Mouse (Mus musculus): ENCODE results near the gene Polk. TPM values are rescaled to one million over a fixed set of nuclear protein-coding genes. Genes with fewer than 3 reads are reported as not detected.

The Polk gene
- polyA plus RNA-seq, 1 experiment from 2014 or later, result 11.0 TPM

DNA sequence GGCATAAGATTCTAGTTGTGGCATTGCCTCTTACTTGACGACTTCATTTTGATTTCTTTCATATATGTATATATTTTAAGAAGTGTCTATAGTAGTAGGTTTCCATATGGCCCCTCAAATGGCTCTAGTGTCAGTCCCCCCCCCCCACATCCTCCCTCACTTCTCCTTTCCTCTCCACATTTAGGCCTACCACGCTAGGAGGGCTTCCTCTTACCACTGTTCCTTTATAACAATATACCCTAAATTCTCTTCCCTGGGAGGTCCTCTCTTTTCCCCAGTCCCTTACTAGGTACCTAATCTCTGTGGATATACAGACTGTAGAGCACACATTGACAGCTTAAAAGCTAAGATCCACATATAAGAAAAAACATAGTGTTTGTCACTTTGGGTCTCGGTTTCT lies 21.1 kb downstream of the Polk start:
- no peak overlapping the region for H3K4me2 ChIP-seq (ENCODE audit: low read length)
- no peaks in the 10 kb centered on the region for H3K9me3 ChIP-seq (ENCODE audit: control insufficient read depth, low read length)
- DNase-seq (ENCODE audit: low spot score) (no peak), ATAC-seq (replicated peaks; ENCODE audit: low FRiP score, low TSS enrichment, low read depth) (no peak)
- no peaks in the 10 kb centered on the region for H3K27me3 ChIP-seq (replicated peaks; ENCODE audit: control insufficient read depth, insufficient read depth, low read length)
- no peak overlapping the region for H3K4me3 ChIP-seq (ENCODE audit: low read depth, low read length)
- H3K9ac ChIP-seq (ENCODE audit: low read length), result no peak overlapping the region
- no peaks in the 10 kb centered on the region for H3K36me3 ChIP-seq (ENCODE audit: control insufficient read depth, insufficient read depth, low read length)
- H3K4me1 ChIP-seq (replicated peaks; ENCODE audit: control insufficient read depth, insufficient read depth, low read length), result no peaks in the 10 kb centered on the region
- no peak overlapping the region for H3K27ac ChIP-seq (ENCODE audit: low read depth)
- 87% methylated on average over 3 of the region's 3 CpGs for WGBS

DNA sequence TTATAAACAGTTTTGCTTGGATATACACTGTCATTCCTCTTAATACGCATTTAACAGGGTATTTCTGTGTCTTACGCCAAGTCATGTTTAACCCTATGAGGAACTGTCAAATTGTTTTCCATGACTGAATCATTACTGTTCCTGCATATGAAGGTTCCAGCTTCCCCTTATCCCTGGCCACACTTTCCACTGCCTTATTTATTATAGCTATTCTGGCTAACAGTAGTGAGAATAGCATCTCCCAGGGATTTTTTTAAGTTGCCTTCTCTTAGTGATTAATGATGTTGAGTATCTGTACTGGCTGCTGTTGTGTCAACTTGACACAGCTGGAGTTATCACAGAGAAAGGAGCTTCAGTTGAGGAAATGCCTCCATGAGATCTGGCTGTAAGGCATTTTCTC lies 25.0 kb downstream of the Polk start:
- no peak overlapping the region for H3K4me2 ChIP-seq (ENCODE audit: low read length)
- H3K27ac ChIP-seq (ENCODE audit: low read depth), result no peak overlapping the region
- ATAC-seq (replicated peaks; ENCODE audit: low FRiP score, low TSS enrichment, low read depth) (no peak), DNase-seq (ENCODE audit: low spot score) (no peak)
- no peak overlapping the region for H3K9ac ChIP-seq (ENCODE audit: low read length)
- no peaks in the 10 kb centered on the region for H3K27me3 ChIP-seq (replicated peaks; ENCODE audit: control insufficient read depth, insufficient read depth, low read length)
- H3K9me3 ChIP-seq (ENCODE audit: control insufficient read depth, low read length), result no peaks in the 10 kb centered on the region
- H3K36me3 ChIP-seq (ENCODE audit: control insufficient read depth, insufficient read depth, low read length), result no peaks in the 10 kb centered on the region
- H3K4me3 ChIP-seq (ENCODE audit: low read depth, low read length), result no peak overlapping the region
- WGBS, result 70% methylated on average over 2 of the region's 2 CpGs
- H3K4me1 ChIP-seq (replicated peaks; ENCODE audit: control insufficient read depth, insufficient read depth, low read length), result peaks cover 8% of the 10 kb centered on the region

DNA sequence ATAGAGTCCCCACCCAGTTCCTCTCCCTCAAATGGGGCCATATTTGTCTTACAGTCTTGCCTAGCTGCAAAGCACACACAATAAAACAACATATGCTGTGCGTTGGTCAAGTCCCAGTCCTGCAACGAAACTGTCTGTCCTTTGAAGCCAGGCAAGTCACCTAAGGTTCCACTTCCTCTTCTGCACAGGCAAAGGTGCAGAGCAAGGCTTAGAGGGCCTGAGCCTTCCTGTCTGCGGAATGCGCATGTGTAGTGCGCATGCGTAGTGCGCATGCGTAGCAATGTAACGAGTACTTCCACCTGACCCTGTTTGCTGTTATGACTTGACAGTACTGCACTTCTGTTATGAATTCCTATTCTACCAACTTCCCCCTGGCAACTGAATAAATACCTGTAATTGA lies 26.1 kb downstream of the Polk start:
- Histone ChIP-seq H3K36me3 (ENCODE audit: control insufficient read depth, insufficient read depth, low read length) (no peaks in the 10 kb centered on the region), H3K4me3 (ENCODE audit: low read depth, low read length) (no peak overlapping the region), H3K27ac (ENCODE audit: low read depth) (no peak overlapping the region), H3K4me2 (ENCODE audit: low read length) (no peak overlapping the region), H3K27me3 (replicated peaks; ENCODE audit: control insufficient read depth, insufficient read depth, low read length) (no peaks in the 10 kb centered on the region), H3K4me1 (replicated peaks; ENCODE audit: control insufficient read depth, insufficient read depth, low read length) (peaks cover 14% of the 10 kb centered on the region), H3K9me3 (ENCODE audit: control insufficient read depth, low read length) (no peaks in the 10 kb centered on the region), H3K9ac (ENCODE audit: low read length) (no peak overlapping the region)
- ATAC-seq (replicated peaks; ENCODE audit: low FRiP score, low TSS enrichment, low read depth) (no peak), DNase-seq (ENCODE audit: low spot score) (no peak)
- WGBS, result 94% methylated on average over 9 of the region's 9 CpGs

DNA sequence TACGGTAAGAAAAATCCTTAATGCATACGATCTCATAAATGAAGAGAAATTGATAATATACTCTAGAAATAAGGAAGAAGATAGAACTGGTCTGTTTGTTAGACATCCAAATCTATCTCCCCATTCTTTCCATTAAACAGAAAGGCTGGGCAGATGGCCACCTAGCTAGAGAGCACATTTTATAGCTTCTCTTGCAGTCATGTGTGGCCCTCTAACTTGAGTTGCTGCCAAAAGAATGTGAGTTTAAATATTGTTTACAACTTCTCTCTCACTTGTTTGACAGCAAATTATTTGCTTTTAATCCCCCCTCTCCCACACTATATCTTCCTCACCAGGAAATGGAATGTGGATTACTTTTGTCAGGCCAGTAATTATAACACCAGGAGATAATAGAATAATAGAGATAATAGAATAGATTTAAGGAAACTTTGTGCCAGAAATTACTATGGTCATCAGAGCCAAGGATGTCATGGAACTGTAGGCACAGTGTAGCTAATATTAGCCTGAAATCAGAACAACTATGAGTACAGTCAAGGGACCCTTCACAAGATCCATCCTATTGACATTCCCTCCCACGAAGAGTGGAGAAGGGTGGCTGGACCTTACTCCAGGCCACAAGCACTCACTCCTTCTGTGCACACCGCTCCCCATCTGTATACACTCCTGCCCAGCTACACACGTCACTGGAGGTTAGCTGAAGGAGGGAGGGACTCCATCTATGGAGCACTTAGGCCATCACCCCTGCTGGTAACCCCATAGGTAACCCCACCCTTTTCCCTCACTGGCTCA lies 28.0 kb downstream of the Polk start:
- H3K27me3 ChIP-seq (replicated peaks; ENCODE audit: control insufficient read depth, insufficient read depth, low read length), result no peaks in the 10 kb centered on the region
- no peak overlapping the region for H3K4me3 ChIP-seq (ENCODE audit: low read depth, low read length)
- H3K27ac ChIP-seq (ENCODE audit: low read depth), result peak overlapping the region; percentile 47
- WGBS, result 67% methylated on average over 5 of the region's 5 CpGs
- H3K9me3 ChIP-seq (ENCODE audit: control insufficient read depth, low read length), result no peaks in the 10 kb centered on the region
- DNase-seq (ENCODE audit: low spot score) (no peak), ATAC-seq (replicated peaks; ENCODE audit: low FRiP score, low TSS enrichment, low read depth) (no peak)
- H3K36me3 ChIP-seq (ENCODE audit: control insufficient read depth, insufficient read depth, low read length), result no peaks in the 10 kb centered on the region
- H3K4me2 ChIP-seq (ENCODE audit: low read length), result no peak overlapping the region
- H3K9ac ChIP-seq (ENCODE audit: low read length), result no peak overlapping the region
- peaks cover 14% of the 10 kb centered on the region for H3K4me1 ChIP-seq (replicated peaks; ENCODE audit: control insufficient read depth, insufficient read depth, low read length)

DNA sequence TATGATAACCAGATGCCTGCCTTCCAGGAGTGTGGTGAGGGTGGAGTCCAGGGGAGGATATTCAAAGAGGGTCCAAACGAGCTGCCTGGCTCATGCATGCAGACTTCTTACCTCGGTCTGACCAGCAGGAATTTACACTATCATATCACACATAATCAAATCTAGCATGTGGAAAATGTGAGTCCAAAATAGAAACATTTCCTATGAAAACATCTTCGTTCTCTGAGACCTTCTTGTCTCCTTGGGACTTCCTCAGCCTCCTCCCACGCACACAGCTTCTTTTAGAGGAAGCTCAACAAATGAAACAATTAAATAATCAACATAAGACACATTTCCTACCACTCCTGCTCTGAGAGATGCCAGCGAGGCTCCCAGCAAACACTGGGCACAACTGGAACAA lies 30.5 kb downstream of the Polk start:
- peaks cover 14% of the 10 kb centered on the region for H3K4me1 ChIP-seq (replicated peaks; ENCODE audit: control insufficient read depth, insufficient read depth, low read length)
- H3K27me3 ChIP-seq (replicated peaks; ENCODE audit: control insufficient read depth, insufficient read depth, low read length), result no peaks in the 10 kb centered on the region
- H3K4me2 ChIP-seq (ENCODE audit: low read length), result no peak overlapping the region
- WGBS, result 39% methylated on average over 5 of the region's 5 CpGs
- ATAC-seq (replicated peaks; ENCODE audit: low FRiP score, low TSS enrichment, low read depth), result no peak
- H3K4me3 ChIP-seq (ENCODE audit: low read depth, low read length), result no peak overlapping the region
- H3K27ac ChIP-seq (ENCODE audit: low read depth), result 0 out of 2 replicates have a peak overlapping the region, but pooled peaks have one; percentile 25
- no peak for DNase-seq (ENCODE audit: low spot score)
- H3K36me3 ChIP-seq (ENCODE audit: control insufficient read depth, insufficient read depth, low read length), result no peaks in the 10 kb centered on the region
- H3K9me3 ChIP-seq (ENCODE audit: control insufficient read depth, low read length), result no peaks in the 10 kb centered on the region
- no peak overlapping the region for H3K9ac ChIP-seq (ENCODE audit: low read length)

DNA sequence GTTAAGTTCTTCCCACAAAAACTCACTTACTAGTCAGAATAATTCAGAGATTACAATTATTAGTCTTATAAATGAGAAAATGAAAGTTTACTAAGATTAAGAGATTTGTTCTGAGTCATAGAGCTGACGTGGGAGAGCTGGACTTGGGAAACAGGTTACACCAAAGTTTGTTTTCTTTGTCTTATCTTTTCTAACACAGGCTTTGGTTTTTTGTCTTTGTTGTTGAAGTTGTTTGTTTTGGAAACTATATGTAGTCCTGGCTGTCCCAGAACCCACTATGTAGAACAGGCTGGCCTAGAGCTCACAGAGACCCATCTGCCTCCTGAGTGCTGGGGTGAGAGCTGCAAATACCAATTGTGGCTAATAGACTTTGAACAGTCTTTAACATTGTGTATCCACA lies 31.1 kb downstream of the Polk start:
- Histone ChIP-seq H3K4me3 (ENCODE audit: low read depth, low read length) (no peak overlapping the region), H3K4me2 (ENCODE audit: low read length) (no peak overlapping the region), H3K4me1 (replicated peaks; ENCODE audit: control insufficient read depth, insufficient read depth, low read length) (peaks cover 14% of the 10 kb centered on the region), H3K27ac (ENCODE audit: low read depth) (0 out of 2 replicates have a peak overlapping the region, but pooled peaks have one; percentile 25), H3K36me3 (ENCODE audit: control insufficient read depth, insufficient read depth, low read length) (no peaks in the 10 kb centered on the region), H3K9me3 (ENCODE audit: control insufficient read depth, low read length) (no peaks in the 10 kb centered on the region), H3K9ac (ENCODE audit: low read length) (no peak overlapping the region), H3K27me3 (replicated peaks; ENCODE audit: control insufficient read depth, insufficient read depth, low read length) (no peaks in the 10 kb centered on the region)
- ATAC-seq (replicated peaks; ENCODE audit: low FRiP score, low TSS enrichment, low read depth) (no peak), DNase-seq (ENCODE audit: low spot score) (no peak)
- WGBS, result 78% methylated on average over 1 of the region's 1 CpGs

DNA sequence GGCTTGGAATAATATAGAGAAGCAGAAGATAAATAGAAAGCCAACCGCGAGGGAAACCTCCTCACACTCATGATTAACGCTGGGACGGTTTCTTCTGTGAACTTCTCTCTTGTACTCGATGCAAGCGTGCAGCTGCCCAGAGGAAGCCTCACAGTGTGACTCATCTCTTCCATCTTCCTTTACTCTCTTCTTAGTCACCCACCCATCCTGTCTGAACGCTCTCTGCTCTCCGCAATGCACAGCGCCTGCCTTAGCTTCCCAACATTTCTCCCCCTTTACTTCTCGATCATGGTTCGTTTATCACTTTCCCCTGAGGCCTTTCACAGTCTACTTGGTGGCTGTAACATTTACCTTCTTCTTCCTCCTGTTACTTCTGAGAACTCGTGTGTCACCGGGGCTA lies 31.7 kb downstream of the Polk start:
- H3K27me3 ChIP-seq (replicated peaks; ENCODE audit: control insufficient read depth, insufficient read depth, low read length), result no peaks in the 10 kb centered on the region
- H3K27ac ChIP-seq (ENCODE audit: low read depth), result no peak overlapping the region
- no peak overlapping the region for H3K9ac ChIP-seq (ENCODE audit: low read length)
- no peaks in the 10 kb centered on the region for H3K9me3 ChIP-seq (ENCODE audit: control insufficient read depth, low read length)
- no peak for DNase-seq (ENCODE audit: low spot score)
- ATAC-seq (replicated peaks; ENCODE audit: low FRiP score, low TSS enrichment, low read depth), result no peak
- 72% methylated on average over 13 of the region's 13 CpGs for WGBS
- no peak overlapping the region for H3K4me2 ChIP-seq (ENCODE audit: low read length)
- H3K4me3 ChIP-seq (ENCODE audit: low read depth, low read length), result no peak overlapping the region
- peaks cover 14% of the 10 kb centered on the region for H3K4me1 ChIP-seq (replicated peaks; ENCODE audit: control insufficient read depth, insufficient read depth, low read length)
- no peaks in the 10 kb centered on the region for H3K36me3 ChIP-seq (ENCODE audit: control insufficient read depth, insufficient read depth, low read length)

DNA sequence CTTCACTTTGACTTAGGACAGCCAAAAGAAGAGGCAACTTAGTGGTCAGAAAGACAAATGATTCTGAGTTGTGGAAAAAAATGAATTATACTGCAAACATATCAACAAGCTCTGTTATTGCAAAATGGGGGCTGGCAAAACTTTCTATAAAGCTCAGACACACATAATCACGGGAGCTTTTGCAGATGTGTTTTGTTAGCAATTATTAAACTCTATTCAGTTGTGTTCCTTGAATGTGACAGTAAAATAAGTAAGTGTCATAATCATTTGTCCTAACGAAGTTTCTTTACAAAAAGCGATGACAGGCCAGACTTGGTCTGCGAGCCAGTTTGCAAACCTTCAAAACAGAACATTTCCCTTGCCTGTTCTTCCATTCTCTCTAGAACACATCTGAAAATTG lies 34.8 kb downstream of the Polk start:
- no peaks in the 10 kb centered on the region for H3K9me3 ChIP-seq (ENCODE audit: control insufficient read depth, low read length)
- 85% methylated on average over 4 of the region's 4 CpGs for WGBS
- H3K9ac ChIP-seq (ENCODE audit: low read length), result no peak overlapping the region
- no peak for DNase-seq (ENCODE audit: low spot score)
- peaks cover 6% of the 10 kb centered on the region; the same call in 1 of the 2 replicates for H3K4me1 ChIP-seq (replicated peaks; ENCODE audit: control insufficient read depth, insufficient read depth, low read length)
- ATAC-seq (replicated peaks; ENCODE audit: low FRiP score, low TSS enrichment, low read depth), result no peak
- H3K27me3 ChIP-seq (replicated peaks; ENCODE audit: control insufficient read depth, insufficient read depth, low read length), result no peaks in the 10 kb centered on the region
- no peak overlapping the region for H3K4me3 ChIP-seq (ENCODE audit: low read depth, low read length)
- H3K4me2 ChIP-seq (ENCODE audit: low read length), result no peak overlapping the region
- 0 out of 2 replicates have a peak, but pooled peaks cover 3% of the 10 kb centered on the region for H3K36me3 ChIP-seq (ENCODE audit: control insufficient read depth, insufficient read depth, low read length)
- no peak overlapping the region for H3K27ac ChIP-seq (ENCODE audit: low read depth)

DNA sequence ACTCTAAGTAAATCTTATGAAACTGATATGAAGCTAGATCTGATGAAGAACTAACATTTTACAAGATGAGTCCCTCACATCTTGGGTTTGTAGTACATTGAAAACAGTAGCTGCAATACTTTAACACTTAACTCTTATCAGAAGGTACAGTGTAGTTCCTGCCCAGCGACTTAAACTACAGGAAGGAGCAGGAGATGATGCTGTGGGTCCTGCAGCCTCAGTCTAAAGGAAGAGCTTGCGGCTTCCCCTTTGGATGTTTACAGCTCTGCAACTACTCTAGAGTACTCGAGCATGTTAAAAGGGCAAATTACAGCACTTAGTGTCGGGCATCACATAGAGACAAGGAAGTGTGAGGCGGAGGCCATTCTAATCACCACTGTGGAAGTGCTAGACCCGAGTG lies 36.1 kb downstream of the Polk start:
- WGBS, result 72% methylated on average over 6 of the region's 6 CpGs

More for the DNA sequence above, 36.1 kb downstream of the Polk start:
- Histone ChIP-seq H3K36me3 (ENCODE audit: control insufficient read depth, insufficient read depth, low read length) (0 out of 2 replicates have a peak, but pooled peaks cover 3% of the 10 kb centered on the region), H3K27ac (ENCODE audit: low read depth) (no peak overlapping the region), H3K9ac (ENCODE audit: low read length) (no peak overlapping the region), H3K4me2 (ENCODE audit: low read length) (no peak overlapping the region), H3K4me3 (ENCODE audit: low read depth, low read length) (no peak overlapping the region), H3K4me1 (replicated peaks; ENCODE audit: control insufficient read depth, insufficient read depth, low read length) (no peaks in the 10 kb centered on the region), H3K9me3 (ENCODE audit: control insufficient read depth, low read length) (no peaks in the 10 kb centered on the region), H3K27me3 (replicated peaks; ENCODE audit: control insufficient read depth, insufficient read depth, low read length) (no peaks in the 10 kb centered on the region)
- DNase-seq (ENCODE audit: low spot score) (no peak), ATAC-seq (replicated peaks; ENCODE audit: low FRiP score, low TSS enrichment, low read depth) (no peak)

Measured in intestine, embryonic 14.5 days (tissue).